Mouse (Mus musculus) forebrain, embryonic 15.5 days (tissue): ENCODE data around the gene Gipr. TPM values are rescaled to one million over a fixed set of nuclear protein-coding genes. Genes with fewer than 3 reads are reported as not detected.
A peak's percentile ranks its signal among the peaks of the same experiment; 100 is the strongest.

ENCODE experiments used
- ATAC-seq: fragments of 200-750 bp; cut with Nextera tagmentation; replicated peaks from 2 replicates; pipeline ENCODE4 v1.8.0; 2017; ENCODE audit warnings: mild to moderate bottlenecking, moderate TSS enrichment, moderate library complexity
- H3K27ac ChIP-seq: fragments of 300-500 bp; sonication (generic); replicated peaks from 2 replicates; pipeline ENCODE4 v1.5.1; 2015; ENCODE audit warnings: mild to moderate bottlenecking, inconsistent platforms
- H3K27me3 ChIP-seq: fragments of 300-500 bp; sonication (generic); 2 replicates; pipeline ENCODE4 v1.6.1; 2015; ENCODE audit warnings: inconsistent platforms
- H3K36me3 ChIP-seq: fragments of 300-500 bp; sonication (generic); 2 replicates; pipeline ENCODE4 v1.6.1; 2015; ENCODE audit warnings: mild to moderate bottlenecking, inconsistent platforms
- H3K4me1 ChIP-seq: fragments of 300-500 bp; sonication (generic); 2 replicates; pipeline ENCODE4 v1.6.1; 2015; ENCODE audit warnings: inconsistent platforms
- H3K4me2 ChIP-seq: fragments of 300-500 bp; sonication (generic); replicated peaks from 2 replicates; pipeline ENCODE4 v1.6.1; 2015; ENCODE audit warnings: mild to moderate bottlenecking, inconsistent platforms
- H3K4me3 ChIP-seq: fragments of 300-500 bp; sonication (generic); 2 replicates; pipeline ENCODE4 v1.5.1; 2015; ENCODE audit warnings: mild to moderate bottlenecking, inconsistent platforms
- H3K9ac ChIP-seq: fragments of 300-500 bp; sonication (generic); replicated peaks from 2 replicates; pipeline ENCODE4 v1.6.1; 2015; ENCODE audit warnings: mild to moderate bottlenecking, inconsistent platforms
- H3K9me3 ChIP-seq: fragments of 300-500 bp; sonication (generic); 2 replicates; pipeline ENCODE4 v1.6.1; 2016; ENCODE audit warnings: inconsistent platforms
- WGBS: fragments of 180-500 bp; shearing (Covaris S2); methylation state at CpG from one replicate; pipeline ENCODE4 v1.1.7; 2015; ENCODE audit warnings: mixed read lengths; 5-methylcytosine and 5-hydroxymethylcytosine counted together
- polyA plus RNA-seq: library from polyadenylated mRNA; unstranded; fragments of >200 nt; fragmentation: Nextera tagmentation; extraction: Ambion mirVana; gene quantifications from 2 replicates; pipeline ENCODE4 v1.2.1, GENCODE M21; 2015

Gene Gipr
- polyA plus RNA-seq: 18.1 and 20.0 TPM in 2 replicates

DNA sequence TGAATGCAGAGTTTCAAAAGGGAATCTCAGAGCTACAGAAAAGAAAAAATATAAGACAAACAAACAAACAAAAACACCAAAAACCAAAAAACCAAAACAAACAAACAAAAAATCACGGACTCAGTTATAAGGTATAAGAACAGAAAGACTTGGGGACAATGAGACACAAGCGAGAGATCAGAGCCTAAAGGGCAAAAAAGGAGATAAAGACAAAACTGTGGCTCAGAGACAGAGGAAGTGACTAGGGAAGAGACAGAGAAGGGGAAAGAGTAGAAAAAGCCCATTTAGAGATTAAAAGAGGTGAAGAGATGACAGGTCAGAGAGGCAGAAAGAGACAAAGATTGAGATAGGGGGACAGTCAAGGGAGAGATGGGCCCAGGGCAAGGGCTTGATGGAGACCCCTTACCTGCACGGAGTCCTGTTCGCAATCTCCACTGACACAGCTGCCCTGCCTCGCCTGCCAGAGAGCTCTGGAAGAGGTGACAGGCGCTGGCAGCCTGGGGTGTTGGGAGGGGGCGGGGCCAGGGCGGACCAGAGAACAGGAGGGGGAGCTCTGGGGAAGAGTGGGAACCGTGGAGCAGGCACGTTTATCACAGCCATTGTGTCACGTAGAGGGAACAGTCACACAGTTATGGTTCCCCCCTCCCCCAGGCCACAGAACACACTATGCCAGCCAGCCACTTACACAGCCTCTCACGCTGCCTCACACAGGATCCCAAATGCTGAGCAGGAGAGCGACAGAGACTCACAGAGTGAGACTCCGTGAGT is at the start of gene Gipr:
Gene Gipr (minus strand): TSS at position 472 of the 768 bp plus-strand sequence.
- Histone ChIP-seq H3K27me3 (peaks cover 6% of the 10 kb centered on the region; the same call in 1 of the 2 replicates), H3K27ac (peak within 1 kb of the TSS; percentile 83), H3K4me1 (peaks cover 37% of the 10 kb centered on the region), H3K4me2 (peak within 1 kb of the TSS; percentile 39), H3K9ac (peak within 1 kb of the TSS; percentile 41), H3K36me3 (no peaks in the 10 kb centered on the region), H3K4me3 (peak within 1 kb of the TSS; percentile 28), H3K9me3 (no peaks in the 10 kb centered on the region)
- ATAC-seq: peak; percentile 39
- WGBS: 8% methylated on average over 14 of the region's 14 CpGs

DNA sequence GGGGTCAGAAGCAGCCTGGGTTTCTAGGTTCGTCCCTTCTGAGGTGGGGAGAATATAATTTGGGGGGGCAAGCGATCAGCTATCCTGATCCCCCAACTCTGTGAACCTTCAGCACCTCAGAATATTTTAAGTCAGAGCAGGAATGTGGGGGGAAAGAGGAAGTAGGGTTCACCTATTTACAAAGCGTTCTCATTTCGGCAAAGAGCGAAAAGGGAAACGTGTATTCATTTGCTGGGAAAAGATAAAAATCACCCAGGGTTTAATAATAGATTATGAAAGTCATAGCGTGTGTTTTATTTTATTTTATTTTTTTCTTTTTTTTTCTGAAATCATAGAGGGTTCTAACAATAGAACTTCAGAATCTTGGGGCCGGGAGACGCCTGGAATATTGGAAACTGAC is 49.0 kb upstream of the Gipr start:
- no peaks in the 10 kb centered on the region for H3K36me3 ChIP-seq
- H3K4me1 ChIP-seq: peaks cover 8% of the 10 kb centered on the region
- H3K9me3 ChIP-seq: no peaks in the 10 kb centered on the region
- H3K27me3 ChIP-seq: no peaks in the 10 kb centered on the region
- H3K9ac ChIP-seq: no peak overlapping the region
- no peak overlapping the region for H3K4me3 ChIP-seq
- no peak overlapping the region for H3K4me2 ChIP-seq
- 74% methylated on average over 9 of the region's 9 CpGs for WGBS
- H3K27ac ChIP-seq: no peak overlapping the region
- ATAC-seq: no peak

DNA sequence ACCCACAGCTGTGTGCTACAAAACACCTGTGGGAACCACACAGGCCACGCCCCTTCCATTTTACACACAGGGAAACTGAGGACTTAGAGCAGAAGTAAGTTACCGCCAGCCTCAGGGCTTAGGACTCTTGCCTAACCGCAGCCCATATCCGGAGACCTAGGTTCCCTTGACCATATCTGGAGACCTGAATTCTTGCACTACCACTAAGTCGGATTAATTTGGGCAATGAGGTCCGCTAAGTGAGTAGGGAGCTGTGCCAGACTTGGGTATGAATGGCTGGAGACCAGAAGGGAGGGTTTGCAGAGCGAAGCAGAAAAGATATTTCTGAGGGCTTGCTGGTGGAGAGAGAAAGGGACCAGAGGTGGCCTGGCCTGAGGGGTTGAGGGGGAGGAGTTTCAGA is 48.4 kb upstream of the Gipr start:
- H3K36me3 ChIP-seq: no peaks in the 10 kb centered on the region
- H3K27ac ChIP-seq: no peak overlapping the region
- 60% methylated on average over 7 of the region's 7 CpGs for WGBS
- no peaks in the 10 kb centered on the region for H3K9me3 ChIP-seq
- no peaks in the 10 kb centered on the region for H3K27me3 ChIP-seq
- peaks cover 8% of the 10 kb centered on the region for H3K4me1 ChIP-seq
- no peak overlapping the region for H3K9ac ChIP-seq
- ATAC-seq: no peak
- no peak overlapping the region for H3K4me3 ChIP-seq
- H3K4me2 ChIP-seq: no peak overlapping the region

DNA sequence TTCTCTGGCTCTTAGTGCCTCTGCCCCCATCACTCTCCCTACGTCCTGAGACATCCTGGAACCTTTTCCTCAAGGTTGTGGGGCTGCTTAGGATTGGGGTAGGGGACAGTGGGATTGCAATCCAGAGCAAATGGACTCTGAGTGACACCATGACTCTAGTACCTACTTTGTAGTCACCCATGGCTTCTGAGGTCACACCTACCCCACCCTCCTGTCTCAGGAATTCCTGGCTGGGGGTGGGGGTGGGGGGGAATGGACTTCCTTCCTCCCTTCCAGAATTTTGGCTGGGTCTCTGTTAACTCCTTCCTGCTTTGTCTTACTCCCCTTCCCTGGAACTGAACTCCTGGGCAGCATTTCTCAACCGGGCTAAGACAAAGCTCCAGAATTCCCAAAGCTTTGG is 47.5 kb upstream of the Gipr start:
- 85% methylated on average over 2 of the region's 2 CpGs for WGBS
- Histone ChIP-seq H3K36me3 (no peaks in the 10 kb centered on the region), H3K27ac (no peak overlapping the region), H3K4me2 (no peak overlapping the region), H3K4me3 (no peak overlapping the region), H3K9me3 (no peaks in the 10 kb centered on the region), H3K9ac (no peak overlapping the region), H3K27me3 (no peaks in the 10 kb centered on the region), H3K4me1 (peaks cover 8% of the 10 kb centered on the region)
- no peak for ATAC-seq

DNA sequence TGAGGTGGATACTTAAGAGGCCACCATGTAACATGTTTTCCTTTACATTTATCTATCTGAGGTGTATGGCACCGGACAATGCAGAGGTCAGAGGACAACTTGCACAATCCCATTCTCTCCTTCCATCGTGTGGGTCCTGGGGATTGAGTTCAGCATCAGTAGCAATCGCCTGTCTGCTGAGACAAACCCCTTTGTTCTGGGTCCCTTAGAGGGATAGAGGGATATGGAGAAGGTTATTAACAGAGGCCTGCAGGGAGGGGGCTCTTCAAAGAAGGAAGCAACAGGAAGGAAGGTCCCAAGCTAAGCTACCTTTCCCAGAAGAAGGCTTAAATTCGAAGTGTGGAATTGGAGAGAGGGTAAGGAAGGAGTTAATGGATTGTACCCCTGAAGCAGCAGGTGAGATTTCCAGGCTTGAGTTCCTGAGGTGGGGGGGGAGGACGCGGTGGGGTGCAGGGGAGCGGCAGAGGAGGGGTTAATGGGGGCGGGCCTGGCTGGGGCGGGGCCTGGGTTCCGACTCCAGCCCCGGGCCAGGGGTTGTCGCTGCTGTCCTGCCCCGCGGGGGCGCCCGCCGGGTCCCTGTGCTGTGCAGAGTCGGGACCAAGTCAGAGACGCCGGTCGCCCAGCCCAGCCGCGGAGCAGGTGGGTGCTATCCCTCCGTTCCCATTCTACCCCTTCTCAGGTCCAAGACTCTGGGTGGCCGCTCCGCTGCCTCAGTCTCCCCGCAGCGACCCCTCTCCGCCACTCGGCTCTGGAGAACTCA is 46.2 kb upstream of the Gipr start, which contains the start of gene Gpr4:
Gene Gpr4 (plus strand): TSS at position 543 of the 760 bp plus-strand sequence.
- no peaks in the 10 kb centered on the region for H3K27me3 ChIP-seq
- no peaks in the 10 kb centered on the region for H3K9me3 ChIP-seq
- H3K36me3 ChIP-seq: no peaks in the 10 kb centered on the region
- H3K9ac ChIP-seq: peak within 1 kb of the TSS; percentile 57
- H3K27ac ChIP-seq: no peak within 1 kb of the TSS
- peak; percentile 51 for ATAC-seq
- H3K4me1 ChIP-seq: peaks cover 8% of the 10 kb centered on the region
- WGBS: 3% methylated on average over 23 of the region's 30 CpGs
- H3K4me3 ChIP-seq: peak within 1 kb of the TSS; percentile 49
- H3K4me2 ChIP-seq: peak within 1 kb of the TSS; percentile 85

DNA sequence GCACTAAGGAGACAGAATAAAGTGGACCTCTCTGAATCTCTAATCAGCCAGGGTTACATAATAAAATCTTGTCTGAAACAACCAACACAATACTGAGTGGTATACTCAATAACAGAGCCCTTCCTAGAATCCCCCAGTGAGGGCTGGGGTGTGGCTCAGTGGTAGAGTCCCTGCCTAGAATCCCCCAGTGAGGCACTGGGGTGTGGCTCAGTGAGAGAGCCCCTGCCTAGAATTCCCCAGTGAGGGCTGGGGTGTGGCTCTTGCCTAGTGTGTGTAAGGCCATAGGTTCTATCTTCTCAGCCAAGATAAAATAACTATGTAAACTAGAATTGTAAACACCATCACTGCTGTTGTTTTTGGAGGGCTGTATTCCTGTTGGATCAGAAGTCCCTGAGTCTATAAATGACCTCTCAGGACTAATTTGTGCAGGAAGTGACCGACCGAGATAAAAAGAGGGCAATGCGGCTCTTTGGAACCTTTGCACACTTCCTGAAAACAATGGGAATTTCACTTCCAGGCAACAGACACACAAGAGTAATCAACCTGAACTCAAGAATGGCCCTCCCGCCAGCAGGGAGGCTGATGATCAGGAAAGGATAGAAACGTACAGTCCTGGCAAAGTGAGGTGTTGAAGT is 45.2 kb upstream of the Gipr start:
- H3K9ac ChIP-seq: no peak overlapping the region
- no peak overlapping the region for H3K4me3 ChIP-seq

DNA sequence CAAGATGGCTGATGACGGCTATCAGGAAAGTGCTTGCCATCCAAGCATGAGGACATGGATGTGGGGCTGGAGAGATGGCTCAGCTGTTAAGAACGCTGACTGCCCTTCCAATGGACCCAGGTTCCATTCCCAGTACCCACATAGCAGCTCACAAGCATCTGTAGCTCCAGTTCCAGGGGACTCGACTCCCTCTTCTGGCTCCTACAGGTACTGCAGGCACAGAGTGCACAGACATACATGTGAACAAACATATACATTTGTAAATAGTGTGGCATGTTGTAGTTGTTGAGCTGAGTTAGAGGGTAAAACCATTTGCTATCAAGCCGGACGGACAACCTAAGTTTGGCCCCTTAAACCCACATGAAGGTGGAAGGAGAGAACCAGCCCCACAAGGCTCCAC is 44.1 kb upstream of the Gipr start:
- H3K4me2 ChIP-seq: no peak overlapping the region
- H3K27me3 ChIP-seq: no peaks in the 10 kb centered on the region
- no peaks in the 10 kb centered on the region for H3K9me3 ChIP-seq
- 90% methylated on average over 5 of the region's 5 CpGs for WGBS
- no peak overlapping the region for H3K4me3 ChIP-seq
- no peak overlapping the region for H3K27ac ChIP-seq
- H3K9ac ChIP-seq: no peak overlapping the region
- peaks cover 10% of the 10 kb centered on the region for H3K36me3 ChIP-seq
- H3K4me1 ChIP-seq: peaks cover 8% of the 10 kb centered on the region
- no peak for ATAC-seq

More for the DNA sequence above, 45.2 kb upstream of the Gipr start:
- Histone ChIP-seq H3K9me3 (no peaks in the 10 kb centered on the region), H3K27me3 (no peaks in the 10 kb centered on the region), H3K4me2 (no peak overlapping the region), H3K27ac (no peak overlapping the region), H3K36me3 (no peaks in the 10 kb centered on the region), H3K4me1 (peaks cover 8% of the 10 kb centered on the region)
- ATAC-seq: no peak
- 63% methylated on average over 5 of the region's 5 CpGs for WGBS

DNA sequence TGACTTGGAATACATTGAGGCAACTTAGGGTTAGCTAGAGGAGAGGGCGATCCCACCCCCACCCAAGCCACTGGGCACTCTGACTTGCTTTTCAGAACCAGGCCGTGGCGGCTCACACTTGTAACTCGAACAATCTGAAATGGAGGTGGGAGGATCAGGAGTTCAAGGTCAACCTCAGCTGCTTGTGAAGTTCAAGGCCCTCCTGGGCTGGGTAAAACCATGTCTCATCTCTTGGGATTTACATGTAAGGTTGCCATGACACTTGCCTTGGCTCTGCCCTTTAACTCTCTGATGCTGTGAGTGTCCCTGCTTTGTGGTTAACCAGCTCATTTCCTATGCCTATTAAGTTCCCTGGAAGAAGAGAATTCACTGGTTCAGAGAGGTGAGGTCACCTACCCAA is 43.6 kb upstream of the Gipr start:
- Histone ChIP-seq H3K27me3 (no peaks in the 10 kb centered on the region), H3K4me1 (peaks cover 8% of the 10 kb centered on the region), H3K9ac (no peak overlapping the region), H3K4me3 (no peak overlapping the region), H3K27ac (no peak overlapping the region), H3K36me3 (peaks cover 16% of the 10 kb centered on the region), H3K9me3 (no peaks in the 10 kb centered on the region), H3K4me2 (no peak overlapping the region)
- 81% methylated on average over 4 of the region's 4 CpGs for WGBS
- no peak for ATAC-seq

DNA sequence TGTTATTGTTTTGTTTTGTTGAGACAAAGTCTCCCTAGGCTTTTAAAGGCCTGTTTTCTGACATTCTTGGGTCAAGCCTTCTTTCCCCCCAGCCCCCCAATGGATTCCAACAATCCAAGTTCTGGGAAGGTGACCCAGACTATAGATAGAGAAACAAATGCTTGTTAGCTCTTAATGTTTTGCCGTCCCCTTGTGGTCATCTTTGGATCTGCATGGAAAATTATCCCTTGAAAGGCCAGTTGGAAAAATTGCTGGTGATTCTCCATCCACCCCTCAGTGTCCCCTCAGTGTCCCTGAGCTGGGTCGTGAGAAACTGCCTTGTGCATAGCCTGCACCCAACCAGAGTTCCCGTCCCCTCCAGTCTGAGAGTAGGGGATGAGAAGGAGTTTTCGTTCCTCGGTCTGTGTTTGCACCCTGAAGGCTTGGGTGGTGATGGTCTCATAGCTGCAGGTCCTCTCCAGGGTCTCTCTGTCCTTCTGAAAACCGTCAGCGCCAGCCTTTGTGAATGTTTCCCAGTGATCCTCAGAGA is 43.1 kb upstream of the Gipr start:
- Histone ChIP-seq H3K27me3 (no peaks in the 10 kb centered on the region), H3K9ac (no peak overlapping the region), H3K4me1 (peaks cover 8% of the 10 kb centered on the region), H3K36me3 (peaks cover 20% of the 10 kb centered on the region), H3K9me3 (no peaks in the 10 kb centered on the region), H3K4me2 (no peak overlapping the region), H3K27ac (no peak overlapping the region), H3K4me3 (no peak overlapping the region)
- WGBS: 53% methylated on average over 7 of the region's 7 CpGs
- ATAC-seq: no peak

DNA sequence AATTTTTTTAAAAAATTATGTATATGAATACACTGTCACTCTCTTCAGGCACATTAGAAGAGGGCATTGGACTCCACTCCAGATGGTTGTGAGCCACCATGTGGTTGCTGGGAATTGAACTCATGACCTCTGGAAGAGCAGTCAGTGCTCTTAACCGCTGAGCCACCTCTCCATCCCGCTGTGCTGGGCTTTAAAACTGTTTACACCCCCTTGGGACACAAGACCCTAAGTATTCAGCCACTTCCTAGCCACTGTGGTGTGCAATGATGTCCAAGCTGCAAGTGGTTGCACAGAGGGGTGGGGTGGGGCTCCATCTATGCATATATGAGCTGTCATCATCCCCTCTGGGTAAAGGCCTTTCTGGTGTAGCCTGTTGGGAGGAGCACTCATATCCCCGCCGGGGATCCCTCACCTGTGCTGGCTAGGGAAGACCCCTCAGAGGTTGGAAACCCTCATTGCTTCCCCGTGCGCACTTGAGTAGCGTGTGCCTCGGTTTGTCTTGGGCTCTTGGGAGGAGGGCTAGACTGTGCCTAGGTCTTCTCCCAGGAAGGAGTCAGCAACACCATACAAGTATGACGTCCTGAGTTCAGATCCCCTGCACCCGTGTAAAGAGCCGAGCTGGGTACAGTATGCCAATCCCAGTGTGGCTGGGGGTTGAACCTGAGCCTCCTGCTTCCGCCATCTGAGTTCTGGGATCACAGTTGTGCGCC is 42.4 kb upstream of the Gipr start:
- Histone ChIP-seq H3K9ac (no peak overlapping the region), H3K4me3 (no peak overlapping the region), H3K27me3 (no peaks in the 10 kb centered on the region), H3K4me2 (no peak overlapping the region), H3K27ac (no peak overlapping the region), H3K36me3 (peaks cover 23% of the 10 kb centered on the region), H3K4me1 (peaks cover 8% of the 10 kb centered on the region), H3K9me3 (no peaks in the 10 kb centered on the region)
- 0 out of 2 replicates have a peak, but pooled peaks have one; percentile 12 for ATAC-seq
- WGBS: 82% methylated on average over 13 of the region's 13 CpGs

DNA sequence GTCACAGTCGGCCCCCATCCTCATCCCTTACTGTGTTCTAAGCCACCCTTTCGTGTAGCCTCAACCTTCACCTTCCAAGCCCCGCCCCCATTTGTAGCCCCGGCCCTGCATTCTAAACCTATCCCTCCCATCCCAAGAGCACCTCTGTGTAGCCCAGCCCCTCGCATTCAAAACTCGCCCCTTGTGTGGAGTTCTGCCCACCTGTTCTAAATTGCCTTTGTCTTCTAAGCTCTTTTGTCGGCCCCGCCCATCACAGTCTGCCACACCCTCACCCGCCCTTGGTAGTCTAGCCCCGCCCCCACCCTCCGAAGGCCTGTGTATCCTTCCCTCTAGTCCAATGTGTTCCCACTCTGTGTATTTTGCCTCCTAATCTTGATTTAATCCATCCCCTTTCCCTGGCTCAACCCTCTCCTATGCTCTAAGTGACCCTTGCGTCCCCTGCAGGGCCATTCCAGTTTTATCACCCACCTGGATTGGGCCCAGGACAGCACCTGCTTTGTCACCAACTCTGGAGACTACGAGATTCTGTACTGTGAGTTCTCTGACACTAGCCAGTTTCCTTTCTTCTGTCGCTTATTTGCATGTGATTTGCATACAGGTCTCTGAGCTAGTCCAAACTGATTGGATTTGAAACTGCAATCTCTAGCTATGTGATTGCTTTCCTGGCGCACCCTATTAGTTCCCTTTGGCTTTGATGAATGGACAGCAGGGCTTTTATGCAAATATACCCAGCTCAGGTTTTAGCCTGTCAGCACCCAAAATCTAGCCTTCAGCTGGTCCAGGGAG is 36.3 kb upstream of the Gipr start:
- Histone ChIP-seq H3K27ac (no peak overlapping the region), H3K27me3 (no peaks in the 10 kb centered on the region), H3K4me2 (no peak overlapping the region), H3K9ac (no peak overlapping the region), H3K4me1 (no peaks in the 10 kb centered on the region), H3K9me3 (no peaks in the 10 kb centered on the region), H3K4me3 (no peak overlapping the region), H3K36me3 (peaks cover 53% of the 10 kb centered on the region)
- WGBS: 60% methylated on average over 15 of the region's 15 CpGs
- no peak for ATAC-seq
